Mouse (Mus musculus) urinary bladder, postnatal 4 days (tissue): ENCODE measurements around the gene Vav3.

Experiments used
- DNase-seq, 2 experiments: peaks; one replicate each; pipeline ENCODE4 v3.0.0; 2021 to 2022; ENCODE audit warnings: low spot score in 2 of 2

Vav3 gene

DNA sequence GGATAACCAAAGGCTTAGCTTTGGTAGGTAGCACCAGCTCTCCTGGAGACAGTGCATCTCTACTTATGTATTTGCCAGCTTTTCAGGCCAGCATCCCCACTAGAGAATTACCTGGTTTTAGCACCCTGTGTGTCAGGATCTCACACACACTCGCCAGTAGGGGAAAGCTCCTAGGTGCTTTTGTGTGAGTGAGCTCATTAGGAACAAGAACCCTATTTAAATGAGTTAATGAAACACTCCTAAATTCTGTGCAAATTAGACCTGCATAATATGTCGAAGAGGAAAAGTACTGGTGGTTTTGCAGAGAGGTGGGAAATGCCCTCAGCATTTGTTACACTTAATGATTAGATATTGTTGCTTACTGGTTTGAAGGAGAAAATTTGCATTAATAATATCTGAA lies 350.1 kb downstream of the Vav3 start:
- no peak for DNase-seq

DNA sequence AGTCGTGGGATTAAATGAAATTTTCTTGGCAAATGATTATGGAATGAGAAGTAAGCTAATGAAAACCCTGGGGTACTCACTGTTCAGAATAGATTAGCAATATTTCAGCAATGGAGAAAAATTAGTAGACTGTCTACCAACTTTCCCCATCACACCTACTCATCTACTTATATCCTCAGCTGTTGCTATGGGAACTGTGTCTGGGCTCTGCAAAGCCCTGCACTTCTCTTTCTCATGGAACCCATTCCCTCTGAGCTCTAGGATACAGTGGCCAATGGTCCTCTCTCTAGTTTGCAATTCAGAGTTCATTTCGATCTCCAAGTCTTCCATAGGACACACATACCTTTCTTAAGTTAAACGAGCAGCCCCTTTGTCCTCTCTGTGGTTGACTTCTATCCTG lies 352.2 kb downstream of the Vav3 start:
- no peak for DNase-seq

DNA sequence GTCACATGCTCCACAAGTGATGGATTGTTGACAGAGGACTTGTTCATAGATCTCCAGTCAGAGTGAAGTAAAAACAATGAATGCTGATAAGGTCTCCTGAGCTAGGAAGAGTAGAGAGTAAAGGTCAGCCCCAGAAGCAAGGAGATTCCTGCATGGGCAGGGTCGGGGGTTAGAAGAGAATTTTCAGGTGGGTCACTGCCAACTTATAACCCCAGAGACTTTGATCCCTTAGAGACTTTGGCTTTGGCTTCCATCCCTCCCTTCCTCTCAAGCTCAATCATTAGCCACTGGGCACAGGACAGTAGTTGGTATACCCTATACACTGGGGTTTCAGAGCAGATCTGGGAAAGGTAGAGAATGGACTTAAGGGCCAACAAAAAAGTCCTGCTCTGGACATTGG lies 360.8 kb downstream of the Vav3 start:
- no peak for DNase-seq

DNA sequence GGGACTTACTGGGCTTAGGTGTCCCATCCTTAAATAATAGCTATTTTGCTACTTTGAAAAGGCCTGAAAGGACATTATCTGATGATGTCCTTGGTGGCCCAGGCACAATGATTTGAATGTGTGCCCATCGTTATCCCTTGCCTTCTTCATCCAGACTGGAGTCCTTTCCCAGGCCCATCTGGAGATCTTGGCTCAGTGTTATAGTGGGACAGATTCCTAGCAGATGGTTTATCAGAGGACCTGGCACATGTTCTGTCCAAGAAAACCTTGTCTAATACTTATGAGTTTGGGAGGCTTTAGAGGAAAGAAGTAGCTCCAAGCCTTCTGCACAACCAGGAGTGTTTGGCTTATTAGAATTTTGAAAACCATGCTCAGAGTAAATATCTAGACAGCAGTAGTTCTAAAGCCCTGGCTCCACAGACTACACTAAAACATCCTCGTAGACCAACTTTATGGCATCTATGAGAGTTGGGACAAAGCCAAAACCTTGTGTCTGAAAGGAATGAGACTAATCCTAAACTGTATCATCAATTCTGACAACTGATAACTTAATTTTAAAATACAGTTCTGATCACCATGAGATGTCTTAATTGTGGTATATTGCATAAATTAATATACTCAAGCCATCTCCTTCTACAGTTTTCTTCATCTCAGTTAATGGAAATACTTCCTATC lies 367.5 kb downstream of the Vav3 start:
- DNase-seq: no peak

DNA sequence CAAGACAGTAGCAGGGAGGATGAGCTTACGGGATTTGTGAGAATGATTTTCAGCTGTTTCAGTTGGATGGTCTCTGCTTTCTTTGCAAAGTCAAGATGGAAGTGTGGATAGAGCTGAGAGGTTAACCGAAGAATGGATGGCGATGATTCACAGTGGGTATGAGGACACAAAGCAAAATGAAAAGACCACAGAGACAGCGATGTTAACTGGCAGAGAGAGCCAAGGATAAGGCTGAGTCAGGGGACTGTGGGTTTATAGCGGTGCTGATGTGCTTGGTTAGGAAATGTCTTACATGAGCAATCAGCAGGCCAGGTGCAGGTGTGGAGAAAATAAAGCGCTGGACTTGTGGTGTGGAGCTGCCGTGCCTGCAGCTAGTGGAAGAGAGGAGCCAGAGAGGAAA lies 371.3 kb downstream of the Vav3 start:
- no peak for DNase-seq

DNA sequence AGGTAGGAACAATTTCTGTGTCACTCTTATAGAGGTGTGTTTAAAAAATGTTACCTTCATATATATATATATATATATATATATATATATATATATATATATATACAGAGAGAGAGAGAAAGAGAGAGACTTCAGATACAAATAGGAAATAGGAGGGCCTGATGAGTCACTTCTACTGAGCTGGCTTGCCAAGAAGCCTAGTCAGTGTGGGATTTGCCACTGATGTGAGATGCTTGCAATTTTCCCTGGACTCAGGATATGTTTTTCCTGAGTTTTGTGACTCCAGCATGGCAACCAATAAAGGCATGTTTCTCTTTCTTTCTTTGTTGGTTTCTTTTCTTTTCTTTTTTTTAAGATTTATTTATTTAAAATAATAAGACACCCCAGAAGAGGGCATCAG lies 374.0 kb downstream of the Vav3 start:
- no peak for DNase-seq

DNA sequence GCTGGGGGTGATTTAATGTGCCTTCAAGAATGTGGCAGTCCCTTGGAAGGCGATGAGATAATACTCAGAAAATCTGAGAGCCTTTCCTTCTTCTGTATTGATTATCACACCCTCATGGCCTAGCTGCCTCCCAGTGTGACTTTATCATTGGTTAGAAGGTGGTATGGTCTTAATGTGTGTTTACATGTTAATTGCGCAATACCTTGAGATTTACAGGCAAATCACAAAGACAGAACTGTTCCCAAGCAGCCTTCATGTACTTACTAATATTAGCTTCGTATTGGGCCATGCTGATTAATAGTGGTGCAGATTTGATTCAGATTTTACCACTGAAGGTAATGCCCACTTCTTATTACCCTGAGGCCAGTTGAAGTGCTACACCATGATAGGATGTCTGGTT lies 381.3 kb downstream of the Vav3 start:
- DNase-seq: no peak

DNA sequence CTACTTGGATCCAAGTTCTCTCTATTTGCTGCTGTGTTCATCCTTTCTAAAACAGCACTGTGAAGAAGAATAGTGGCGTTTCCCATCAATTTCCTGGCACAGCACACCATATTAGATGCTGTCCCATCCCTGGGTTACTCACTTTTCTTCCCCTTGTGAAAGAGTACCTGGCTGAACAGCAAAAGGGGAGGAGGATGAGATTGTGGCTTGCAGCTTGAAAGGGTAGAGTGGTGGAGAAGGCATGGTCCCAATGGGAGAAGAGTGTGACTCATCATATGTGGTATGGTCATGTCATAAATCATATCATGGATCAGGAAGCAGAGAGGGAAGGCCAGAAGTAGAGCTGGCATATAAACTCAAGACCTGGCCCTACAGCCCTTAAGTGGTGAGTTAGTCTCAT lies 386.3 kb downstream of the Vav3 start:
- no peak for DNase-seq

DNA sequence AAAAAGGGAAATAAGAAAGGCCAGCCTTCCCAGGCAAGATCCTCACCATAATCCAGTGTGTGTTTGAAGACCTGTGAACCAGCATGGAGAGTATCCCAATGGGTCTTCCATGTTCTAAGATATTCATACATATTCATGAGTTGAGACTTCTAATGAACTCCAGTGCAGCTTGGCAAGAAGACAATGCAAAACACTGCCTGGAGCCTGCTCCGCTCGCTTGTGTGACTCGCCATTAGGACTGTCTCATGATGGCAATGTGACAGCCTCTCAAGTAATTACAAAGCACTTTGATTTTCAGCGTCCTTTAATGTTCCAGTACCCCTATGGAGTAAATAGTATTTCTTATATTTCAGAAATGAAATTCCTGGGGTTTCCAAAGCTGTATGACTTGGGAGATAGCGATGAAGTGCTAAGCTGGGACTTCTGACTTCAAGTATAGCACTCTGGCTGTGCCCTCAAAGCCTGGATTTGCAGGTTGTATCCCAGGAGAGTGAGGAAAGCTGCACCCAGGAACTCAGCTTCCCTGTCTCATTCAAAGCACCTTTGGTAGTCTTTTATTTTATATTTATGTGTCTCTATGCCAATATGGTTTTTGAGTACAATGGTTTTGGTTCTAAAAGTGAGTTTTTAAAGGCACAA lies 391.3 kb downstream of the Vav3 start:
- no peak for DNase-seq

DNA sequence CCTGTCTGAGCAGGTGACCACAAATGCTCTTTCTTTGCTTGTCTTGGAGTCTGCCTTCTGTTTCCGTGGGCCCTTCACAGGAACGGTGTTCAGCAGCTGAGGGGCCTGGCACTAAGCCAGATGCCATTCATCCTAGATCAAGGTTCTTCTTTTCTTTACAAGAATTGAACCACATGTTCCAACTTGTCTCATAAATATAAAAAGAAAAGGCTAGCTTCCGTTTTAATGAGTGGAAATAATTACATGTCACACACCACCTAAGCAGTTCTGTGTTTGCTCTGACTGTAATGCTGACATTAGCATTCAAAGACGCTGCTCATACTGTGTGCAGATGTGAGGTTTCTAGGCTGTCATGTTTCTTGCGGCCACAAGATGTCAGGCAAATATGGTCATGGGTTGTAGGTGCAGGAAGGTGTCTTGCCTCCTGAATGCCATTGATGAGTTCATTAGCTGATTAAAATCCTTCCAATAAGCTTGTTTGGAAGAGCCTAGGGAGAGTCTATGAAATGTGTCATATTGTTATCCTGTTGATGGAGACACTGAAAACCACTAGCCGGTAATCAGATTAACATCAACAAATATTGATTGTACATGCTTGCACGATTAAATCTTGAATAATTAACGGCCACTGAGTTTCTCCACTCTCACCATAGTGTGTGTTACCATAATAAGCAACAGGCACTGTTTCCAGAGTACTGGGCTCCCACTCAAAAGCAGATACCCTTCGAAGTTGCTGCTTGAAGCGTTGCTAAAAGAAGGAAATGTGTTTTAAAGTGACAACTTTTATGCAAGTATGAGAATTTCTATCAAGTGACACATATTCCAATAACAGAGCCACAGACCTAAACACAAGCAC lies 392.1 kb downstream of the Vav3 start:
- no peak for DNase-seq
